Mouse (Mus musculus): ENCODE measurements around the gene Olfr606. TPM values are rescaled to one million over a fixed set of nuclear protein-coding genes. Genes with fewer than 3 reads are reported as not detected.
"Not testable (repeated sequence)": the region's sequence is repeated elsewhere in the genome, so short reads cannot be mapped to it uniquely, and the experiment has no call there.

The Olfr606 gene
- polyA plus RNA-seq (2015; fragmentation: Nextera tagmentation; extraction: Ambion mirVana) = not detected in 2 replicates

DNA sequence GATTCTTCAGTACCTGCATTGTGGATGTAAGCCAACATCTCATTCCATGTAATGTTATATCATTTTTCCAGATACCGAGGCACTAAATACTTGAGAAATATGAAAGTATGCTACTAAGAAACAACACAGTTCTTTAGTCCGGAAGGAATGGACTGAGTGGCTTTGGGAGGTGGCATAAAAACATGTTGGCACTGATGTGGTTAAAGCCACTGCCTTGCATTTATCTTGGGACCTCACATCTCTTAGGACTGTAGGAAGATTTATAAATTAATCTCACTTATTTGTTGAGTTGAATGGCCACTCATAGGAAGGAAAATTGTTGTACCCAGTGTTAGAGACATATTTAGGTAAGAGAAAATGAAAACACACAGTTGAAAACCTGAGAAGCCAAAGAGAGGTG lies at the start of gene Olfr606:
Gene Olfr606, plus strand, starts transcription at position 301 of the 400 bp plus-strand sequence.
- no peak within 1 kb of the TSS for H3K9ac ChIP-seq (replicated peaks)
- no peaks in the 10 kb centered on the region for H3K9me3 ChIP-seq
- no peak within 1 kb of the TSS for H3K4me3 ChIP-seq (replicated peaks)
- no peaks in the 10 kb centered on the region for H3K4me1 ChIP-seq (replicated peaks)
- H3K27ac ChIP-seq = no peak within 1 kb of the TSS
- no peak within 1 kb of the TSS for H3K4me2 ChIP-seq (replicated peaks)
- WGBS = 93% methylated on average over 2 of the region's 2 CpGs
- ATAC-seq = no peak
- H3K36me3 ChIP-seq = no peaks in the 10 kb centered on the region
- H3K27me3 ChIP-seq = no peaks in the 10 kb centered on the region

DNA sequence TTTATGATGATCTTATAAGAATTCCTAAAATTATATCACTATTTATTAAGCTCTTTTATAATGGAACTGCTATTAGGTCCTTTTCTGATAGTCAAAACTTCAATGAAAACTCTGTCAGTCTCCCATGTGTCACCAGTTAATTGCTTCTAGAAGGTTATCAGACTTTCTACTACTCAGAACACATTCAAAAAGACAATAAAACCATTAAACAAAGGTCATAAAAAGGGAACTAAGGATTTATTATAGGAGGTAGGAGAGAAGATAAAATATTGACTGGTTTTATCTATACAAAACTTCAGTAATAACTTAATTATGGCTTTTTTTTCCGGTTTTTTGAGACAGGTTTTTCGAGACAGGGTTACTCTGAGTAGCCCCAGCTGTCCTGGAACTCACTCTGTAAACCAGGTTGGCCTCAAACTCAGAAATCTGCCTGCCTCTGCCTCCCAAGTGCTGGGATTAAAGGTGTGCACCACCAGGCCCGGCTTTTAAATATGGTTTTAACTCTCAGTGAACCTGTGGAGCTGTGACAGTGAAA lies 42.3 kb upstream of the Olfr606 start:
- H3K4me3 ChIP-seq (replicated peaks); H3K4me2 ChIP-seq (replicated peaks); H3K27ac ChIP-seq; ATAC-seq; H3K4me1 ChIP-seq (replicated peaks); H3K27me3 ChIP-seq; H3K36me3 ChIP-seq; H3K9me3 ChIP-seq; H3K9ac ChIP-seq (replicated peaks): not testable (repeated sequence)
- 72% methylated on average over 3 of the region's 3 CpGs for WGBS

DNA sequence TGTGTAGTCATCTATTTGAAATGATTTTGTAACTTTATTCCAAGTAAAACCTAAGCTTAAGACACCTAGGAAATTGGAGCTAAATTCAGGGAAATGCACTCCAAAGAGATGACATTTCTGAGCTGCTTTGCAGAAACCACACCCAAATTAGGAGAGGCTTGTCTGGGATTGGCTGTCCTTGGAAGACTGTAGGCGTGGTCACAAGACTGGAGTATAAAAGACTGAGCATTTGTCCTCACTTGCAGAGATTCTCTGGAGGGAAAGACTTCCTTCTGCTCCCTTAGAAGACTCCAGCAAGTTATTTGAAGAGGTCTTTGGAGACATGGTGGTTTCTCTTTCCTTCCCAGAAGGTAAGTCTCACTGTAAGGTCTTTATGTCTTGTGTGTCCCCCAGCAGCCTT lies 34.1 kb upstream of the Olfr606 start, which contains the start of gene Usp17lc:
Gene Usp17lc, plus strand, starts transcription at position 301 of the 400 bp plus-strand sequence.
- not testable (repeated sequence) for H3K9me3 ChIP-seq; H3K36me3 ChIP-seq; H3K4me2 ChIP-seq (replicated peaks); H3K4me3 ChIP-seq (replicated peaks); H3K9ac ChIP-seq (replicated peaks); ATAC-seq; H3K27ac ChIP-seq; H3K27me3 ChIP-seq; H3K4me1 ChIP-seq (replicated peaks)
- 72% methylated on average over 1 of the region's 1 CpGs for WGBS

GRCm38 (mm10) chr7:103445339-103445738 lies 3.5 kb upstream of the Olfr606 start, which contains the start of gene Olfr605:
Olfr605 (minus strand) TSS chr7:103445439.
- 79% methylated on average over 1 of the region's 1 CpGs for WGBS
- no peaks in the 10 kb centered on the region for H3K4me1 ChIP-seq (replicated peaks)
- H3K36me3 ChIP-seq = no peaks in the 10 kb centered on the region
- H3K27me3 ChIP-seq = no peaks in the 10 kb centered on the region
- H3K9me3 ChIP-seq = no peaks in the 10 kb centered on the region
- no peak for ATAC-seq
- no peak within 1 kb of the TSS for H3K9ac ChIP-seq (replicated peaks)
- no peak within 1 kb of the TSS for H3K4me3 ChIP-seq (replicated peaks)
- no peak within 1 kb of the TSS for H3K27ac ChIP-seq
- no peak within 1 kb of the TSS for H3K4me2 ChIP-seq (replicated peaks)

DNA sequence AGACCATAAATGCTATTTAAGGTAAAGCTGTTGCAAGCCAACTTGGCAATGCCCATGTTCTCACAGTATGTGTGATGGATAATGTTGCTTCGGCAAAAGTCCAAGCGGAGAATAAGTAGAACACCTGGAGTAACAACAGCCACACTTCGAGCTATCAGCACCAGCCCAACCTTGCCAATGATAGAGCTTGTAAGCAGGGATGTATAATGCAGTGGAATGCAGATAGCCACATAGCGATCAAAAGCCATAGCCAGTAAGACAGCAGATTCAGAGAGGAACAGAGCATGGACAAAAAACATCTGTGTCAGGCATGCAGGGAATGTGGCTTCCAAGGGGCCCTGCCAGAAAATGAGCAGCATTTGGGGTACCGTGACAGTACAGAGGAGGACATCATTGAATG lies 11.7 kb downstream of the Olfr606 start:
- WGBS = 95% methylated on average over 5 of the region's 5 CpGs
- H3K9me3 ChIP-seq = no peaks in the 10 kb centered on the region
- no peak overlapping the region for H3K4me3 ChIP-seq (replicated peaks)
- H3K9ac ChIP-seq (replicated peaks) = no peak overlapping the region
- H3K36me3 ChIP-seq = no peaks in the 10 kb centered on the region
- no peaks in the 10 kb centered on the region for H3K4me1 ChIP-seq (replicated peaks)
- H3K27ac ChIP-seq = no peak overlapping the region
- H3K4me2 ChIP-seq (replicated peaks) = no peak overlapping the region
- no peaks in the 10 kb centered on the region for H3K27me3 ChIP-seq
- ATAC-seq = no peak

DNA sequence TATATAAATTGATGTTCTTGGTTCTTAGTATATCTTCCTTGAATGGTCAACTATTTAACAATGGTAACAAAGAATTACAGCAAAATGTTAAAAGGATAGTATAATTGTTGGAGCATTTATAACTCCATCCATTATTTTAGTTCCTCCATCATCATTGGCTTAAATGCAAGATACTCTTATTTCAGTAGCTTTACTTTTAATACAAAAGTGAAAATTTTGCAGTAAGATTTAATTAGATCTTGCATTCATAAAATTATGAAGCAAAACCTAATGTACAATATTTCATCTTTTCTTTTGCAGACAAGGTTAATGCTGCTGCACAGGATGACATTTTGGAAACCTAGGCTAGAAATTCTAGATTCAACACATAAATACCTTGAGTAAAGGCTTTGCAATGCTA lies 20.7 kb downstream of the Olfr606 start, which contains the start of gene Olfr608:
Gene Olfr608, plus strand, starts transcription at position 301 of the 400 bp plus-strand sequence.
- H3K4me1 ChIP-seq (replicated peaks) = no peaks in the 10 kb centered on the region
- no peaks in the 10 kb centered on the region for H3K36me3 ChIP-seq
- no peak within 1 kb of the TSS for H3K4me3 ChIP-seq (replicated peaks)
- H3K27ac ChIP-seq = no peak within 1 kb of the TSS
- H3K9me3 ChIP-seq = no peaks in the 10 kb centered on the region
- ATAC-seq = no peak
- H3K4me2 ChIP-seq (replicated peaks) = no peak within 1 kb of the TSS
- H3K27me3 ChIP-seq = no peaks in the 10 kb centered on the region
- H3K9ac ChIP-seq (replicated peaks) = no peak within 1 kb of the TSS

GRCm38 (mm10) chr7:103477106-103477505 lies 28.3 kb downstream of the Olfr606 start:
- H3K9ac ChIP-seq (replicated peaks); ATAC-seq; H3K9me3 ChIP-seq; H3K4me3 ChIP-seq (replicated peaks); H3K4me2 ChIP-seq (replicated peaks); H3K4me1 ChIP-seq (replicated peaks); H3K27ac ChIP-seq; H3K27me3 ChIP-seq; H3K36me3 ChIP-seq: not testable (repeated sequence)
- WGBS = 89% methylated on average over 9 of the region's 9 CpGs

DNA sequence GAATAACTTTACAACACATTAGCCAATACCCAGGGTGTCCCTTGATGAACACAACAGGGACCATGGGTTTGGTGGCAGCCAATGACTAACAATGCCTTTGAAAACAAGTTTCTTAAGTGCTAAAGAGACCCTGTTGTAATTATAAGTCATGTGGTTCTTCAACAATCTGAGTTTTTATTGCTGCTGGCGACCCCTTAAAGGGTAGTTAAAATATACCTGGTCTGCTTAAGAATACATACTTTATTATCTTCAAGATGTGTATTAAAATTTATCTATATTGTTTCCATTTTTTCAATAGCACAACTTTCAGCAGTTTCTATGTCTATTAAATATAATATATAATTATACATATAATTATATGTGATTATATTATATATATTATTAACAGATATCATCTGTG lies 49.1 kb downstream of the Olfr606 start, which contains the start of gene Olfr609:
Gene Olfr609, minus strand, starts transcription at position 101 of the 400 bp plus-strand sequence.
- WGBS = 76% methylated on average over 1 of the region's 1 CpGs
- no peaks in the 10 kb centered on the region for H3K27me3 ChIP-seq
- no peaks in the 10 kb centered on the region for H3K4me1 ChIP-seq (replicated peaks)
- H3K9me3 ChIP-seq = no peaks in the 10 kb centered on the region
- no peak within 1 kb of the TSS for H3K4me3 ChIP-seq (replicated peaks)
- no peak within 1 kb of the TSS for H3K4me2 ChIP-seq (replicated peaks)
- ATAC-seq = no peak
- no peak within 1 kb of the TSS for H3K27ac ChIP-seq
- no peak within 1 kb of the TSS for H3K9ac ChIP-seq (replicated peaks)
- H3K36me3 ChIP-seq = no peaks in the 10 kb centered on the region

Small RNA genes lying within 50 kb of the gene (microRNA-seq; reads per million reads assigned to microRNA genes)
- not detected for gene Gm25774

Other genes with a start within 250 kb of the Olfr606 start
- not detected in 2 replicates for gene Olfr593, start 237.2 kb upstream of the Olfr606 start, polyA plus RNA-seq (2015; fragmentation: Nextera tagmentation; extraction: Ambion mirVana)
- not detected in 2 replicates for gene Olfr594, start 232.1 kb upstream of the Olfr606 start, polyA plus RNA-seq (2015; fragmentation: Nextera tagmentation; extraction: Ambion mirVana)
- gene Usp17ld, start 196.5 kb upstream of the Olfr606 start, polyA plus RNA-seq (2015; fragmentation: Nextera tagmentation; extraction: Ambion mirVana) = not detected in 2 replicates
- gene Olfr596, start 143.4 kb upstream of the Olfr606 start, polyA plus RNA-seq (2015; fragmentation: Nextera tagmentation; extraction: Ambion mirVana) = not detected in 2 replicates
- not detected in 2 replicates for gene Olfr597, start 132.7 kb upstream of the Olfr606 start, polyA plus RNA-seq (2015; fragmentation: Nextera tagmentation; extraction: Ambion mirVana)
- not detected in 2 replicates for gene Olfr598, start 125.5 kb upstream of the Olfr606 start, polyA plus RNA-seq (2015; fragmentation: Nextera tagmentation; extraction: Ambion mirVana)
- gene Olfr599, start 113.1 kb upstream of the Olfr606 start, polyA plus RNA-seq (2015; fragmentation: Nextera tagmentation; extraction: Ambion mirVana) = not detected in 2 replicates
- gene Olfr600, start 99.4 kb upstream of the Olfr606 start, polyA plus RNA-seq (2015; fragmentation: Nextera tagmentation; extraction: Ambion mirVana) = not detected in 2 replicates
- gene Olfr601, start 86.4 kb upstream of the Olfr606 start, polyA plus RNA-seq (2015; fragmentation: Nextera tagmentation; extraction: Ambion mirVana) = not detected in 2 replicates
- gene Olfr603, start 62.9 kb upstream of the Olfr606 start, polyA plus RNA-seq (2015; fragmentation: Nextera tagmentation; extraction: Ambion mirVana) = not detected in 2 replicates
- gene Usp17lc, start 34.0 kb upstream of the Olfr606 start, polyA plus RNA-seq (2015; fragmentation: Nextera tagmentation; extraction: Ambion mirVana) = not detected in 2 replicates
- not detected in 2 replicates for gene Olfr605, start 3.6 kb upstream of the Olfr606 start, polyA plus RNA-seq (2015; fragmentation: Nextera tagmentation; extraction: Ambion mirVana)
- gene Olfr607, start 15.1 kb downstream of the Olfr606 start, polyA plus RNA-seq (2015; fragmentation: Nextera tagmentation; extraction: Ambion mirVana) = not detected in 2 replicates
- gene Olfr608, start 20.8 kb downstream of the Olfr606 start, polyA plus RNA-seq (2015; fragmentation: Nextera tagmentation; extraction: Ambion mirVana) = not detected in 2 replicates
- not detected in 2 replicates for gene Olfr609, start 49.0 kb downstream of the Olfr606 start, polyA plus RNA-seq (2015; fragmentation: Nextera tagmentation; extraction: Ambion mirVana)
- not detected in 2 replicates for gene Olfr610, start 63.1 kb downstream of the Olfr606 start, polyA plus RNA-seq (2015; fragmentation: Nextera tagmentation; extraction: Ambion mirVana)
- gene Olfr611, start 71.8 kb downstream of the Olfr606 start, polyA plus RNA-seq (2015; fragmentation: Nextera tagmentation; extraction: Ambion mirVana) = not detected in 2 replicates
- not detected in 2 replicates for gene Olfr612, start 93.7 kb downstream of the Olfr606 start, polyA plus RNA-seq (2015; fragmentation: Nextera tagmentation; extraction: Ambion mirVana)
- gene Olfr613, start 99.0 kb downstream of the Olfr606 start, polyA plus RNA-seq (2015; fragmentation: Nextera tagmentation; extraction: Ambion mirVana) = not detected in 2 replicates
- gene Olfr615, start 107.0 kb downstream of the Olfr606 start, polyA plus RNA-seq (2015; fragmentation: Nextera tagmentation; extraction: Ambion mirVana) = not detected in 2 replicates
- gene Olfr616, start 120.1 kb downstream of the Olfr606 start, polyA plus RNA-seq (2015; fragmentation: Nextera tagmentation; extraction: Ambion mirVana) = not detected in 2 replicates
- gene Olfr617, start 124.0 kb downstream of the Olfr606 start, polyA plus RNA-seq (2015; fragmentation: Nextera tagmentation; extraction: Ambion mirVana) = not detected in 2 replicates
- gene Olfr618, start 141.1 kb downstream of the Olfr606 start, polyA plus RNA-seq (2015; fragmentation: Nextera tagmentation; extraction: Ambion mirVana) = not detected in 2 replicates
- not detected in 2 replicates for gene Olfr619, start 151.5 kb downstream of the Olfr606 start, polyA plus RNA-seq (2015; fragmentation: Nextera tagmentation; extraction: Ambion mirVana)
- gene Olfr620, start 163.5 kb downstream of the Olfr606 start, polyA plus RNA-seq (2015; fragmentation: Nextera tagmentation; extraction: Ambion mirVana) = not detected in 2 replicates
- gene Olfr622, start 193.7 kb downstream of the Olfr606 start, polyA plus RNA-seq (2015; fragmentation: Nextera tagmentation; extraction: Ambion mirVana) = not detected in 2 replicates
- gene Olfr623, start 214.7 kb downstream of the Olfr606 start, polyA plus RNA-seq (2015; fragmentation: Nextera tagmentation; extraction: Ambion mirVana) = not detected in 2 replicates
- gene Olfr624, start 222.1 kb downstream of the Olfr606 start, polyA plus RNA-seq (2015; fragmentation: Nextera tagmentation; extraction: Ambion mirVana) = 0.04 TPM in 2 replicates
- gene Olfr625-ps1, start 233.7 kb downstream of the Olfr606 start, polyA plus RNA-seq (2015; fragmentation: Nextera tagmentation; extraction: Ambion mirVana) = not detected in 2 replicates

All from midbrain, embryonic 13.5 days (tissue).